Mouse (Mus musculus) left cerebral cortex, adult 9 months (tissue): ENCODE results near the gene Plek.

Experiments used
- DNase-seq, 2 experiments: peaks; one replicate each; pipeline ENCODE4 v3.0.0; 2022; ENCODE audit warnings: low spot score in 2 of 2

The Plek gene

DNA sequence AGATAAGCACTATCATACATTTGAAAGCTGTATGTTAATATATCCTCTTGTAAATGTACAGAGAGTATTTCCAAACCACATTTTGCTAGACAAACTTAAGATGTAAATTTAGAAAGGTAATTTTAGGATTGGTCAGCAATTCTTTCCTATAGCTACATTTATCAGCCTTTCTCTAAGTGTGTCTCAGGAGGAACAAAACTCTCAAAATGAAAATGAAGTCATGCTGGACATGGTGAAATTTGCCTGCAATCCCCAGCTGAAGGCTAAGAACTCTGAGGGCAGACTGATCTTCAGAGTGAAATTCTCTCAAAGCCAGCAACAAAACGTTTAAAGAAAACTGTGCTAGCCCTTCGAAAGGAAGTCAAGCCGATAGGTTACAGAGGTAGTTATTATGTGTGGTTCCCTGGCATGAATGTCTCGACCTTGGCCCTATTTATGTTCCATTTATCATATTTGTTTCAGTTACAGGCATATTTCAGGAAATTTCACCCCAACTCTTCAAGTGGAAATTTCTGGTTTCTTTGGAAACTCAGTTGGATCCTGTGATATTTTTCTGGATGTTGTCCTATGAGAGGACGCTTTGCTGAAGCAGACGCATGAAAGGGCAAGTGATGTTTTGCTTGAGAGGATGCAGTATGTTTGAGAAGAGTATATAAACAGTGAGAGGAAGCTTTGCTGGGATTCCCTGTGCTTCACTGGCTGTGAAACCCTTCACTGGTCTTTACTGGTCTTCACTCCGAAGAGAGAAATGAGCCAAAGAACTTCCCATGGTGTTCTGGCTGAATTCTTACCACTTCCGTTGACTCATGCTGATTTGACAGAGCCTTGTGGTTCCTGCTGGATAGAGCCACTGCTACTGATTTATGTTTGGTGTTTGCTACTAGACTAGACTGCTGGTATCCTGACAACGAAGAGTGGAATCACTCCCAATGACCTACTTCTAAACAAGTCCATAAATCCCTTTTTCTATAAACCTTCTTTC lies 51.5 kb downstream of the Plek start:
- DNase-seq, result no peak

GRCm38 (mm10) chr11:16999933-17000332 lies 52.2 kb downstream of the Plek start:
- DNase-seq, result no peak

DNA sequence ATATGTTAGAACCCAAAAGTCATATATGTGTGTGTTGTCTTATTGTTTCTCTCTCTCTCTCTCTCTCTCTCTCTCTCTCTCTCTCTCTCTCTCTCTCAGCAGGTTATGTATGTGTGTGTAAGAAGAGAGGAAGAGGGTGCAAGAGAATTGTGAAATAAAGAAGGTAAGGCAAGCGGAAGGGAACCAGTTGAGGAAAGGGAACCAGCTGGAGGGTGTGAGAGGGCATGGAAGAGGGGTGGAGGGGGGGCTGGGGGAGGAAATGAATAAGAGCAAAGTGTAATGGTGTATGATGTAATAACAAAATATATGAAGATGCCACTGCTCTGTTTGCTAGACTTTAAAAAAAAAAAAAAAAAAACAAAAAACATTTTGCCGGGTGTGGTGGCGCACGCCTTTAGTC lies 52.8 kb downstream of the Plek start:
- DNase-seq, result no peak

GRCm38 (mm10) chr11:16997465-16997864 lies 54.7 kb downstream of the Plek start:
- DNase-seq, result no peak

DNA sequence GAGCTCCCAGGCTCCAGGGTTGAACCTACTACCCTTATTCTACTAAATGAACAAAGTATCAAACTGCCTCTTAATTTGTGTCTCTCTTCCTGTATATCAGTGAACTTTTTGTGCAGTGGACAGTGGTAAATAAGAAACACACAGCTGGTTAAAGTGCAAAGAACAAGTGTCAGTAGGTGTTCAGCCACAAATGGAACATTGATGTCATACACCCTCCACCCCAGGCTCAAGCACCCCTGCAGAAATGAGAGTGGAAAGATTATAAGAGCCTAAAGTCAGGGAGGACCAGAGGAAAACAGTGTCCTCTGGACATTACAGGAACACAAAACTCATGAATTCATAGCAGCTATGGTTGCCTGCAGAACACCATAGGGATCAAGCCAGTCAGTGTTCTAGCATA lies 55.4 kb downstream of the Plek start:
- DNase-seq, result no peak

DNA sequence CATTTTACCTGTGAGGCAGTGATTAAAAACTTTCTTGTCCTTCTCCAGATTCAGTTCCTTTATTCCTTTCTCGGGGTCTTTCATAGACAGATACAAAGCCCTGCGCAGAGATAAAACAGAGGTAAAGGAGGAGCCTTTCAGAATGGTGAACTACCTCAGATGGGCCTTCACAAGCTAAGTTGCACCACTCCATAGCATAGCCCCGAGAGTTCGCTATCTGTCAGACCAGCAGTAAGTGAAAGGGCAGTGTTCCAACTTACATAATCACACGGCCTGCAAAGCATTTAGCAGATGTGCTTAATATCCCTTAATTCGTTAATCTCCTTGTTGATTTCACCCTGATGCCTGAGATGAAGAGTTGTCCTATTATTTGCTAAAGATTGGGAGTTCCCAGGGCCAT lies 59.3 kb downstream of the Plek start:
- no peak for DNase-seq

- no peak for DNase-seq
Observed at GRCm38 (mm10) chr11:16989885-16990284, 62.3 kb downstream of the Plek start.

- DNase-seq, result no peak
Observed at GRCm38 (mm10) chr11:16987745-16988328, 64.3 kb downstream of the Plek start.

GRCm38 (mm10) chr11:16986550-16987187 lies 65.5 kb downstream of the Plek start:
- DNase-seq, result no peak

DNA sequence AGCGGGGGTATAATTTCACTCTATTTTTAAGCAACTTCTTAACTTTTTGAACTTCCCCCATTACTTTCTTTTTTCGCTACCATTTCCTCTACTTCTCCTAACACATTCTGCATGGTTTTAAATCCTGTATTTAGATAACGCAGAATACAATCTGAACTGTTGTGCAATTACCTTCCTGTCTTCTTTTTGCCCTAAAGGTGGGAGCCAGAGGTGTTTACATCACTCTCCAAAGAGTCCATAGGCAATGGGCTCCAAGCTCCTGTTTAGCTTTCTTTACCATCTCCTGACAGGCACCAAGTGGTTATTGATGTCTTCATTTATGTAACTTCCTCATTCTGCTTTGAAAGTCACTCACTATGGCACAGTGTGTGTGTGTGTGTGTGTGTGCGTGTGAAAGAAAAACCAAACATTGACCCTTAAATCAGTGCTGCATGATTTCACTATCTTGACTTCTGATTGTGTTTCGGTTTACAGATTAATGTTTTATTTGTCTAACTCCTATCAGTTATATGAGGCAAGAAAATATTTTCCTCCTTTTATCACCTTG lies 73.9 kb downstream of the Plek start:
- no peak for DNase-seq

DNA sequence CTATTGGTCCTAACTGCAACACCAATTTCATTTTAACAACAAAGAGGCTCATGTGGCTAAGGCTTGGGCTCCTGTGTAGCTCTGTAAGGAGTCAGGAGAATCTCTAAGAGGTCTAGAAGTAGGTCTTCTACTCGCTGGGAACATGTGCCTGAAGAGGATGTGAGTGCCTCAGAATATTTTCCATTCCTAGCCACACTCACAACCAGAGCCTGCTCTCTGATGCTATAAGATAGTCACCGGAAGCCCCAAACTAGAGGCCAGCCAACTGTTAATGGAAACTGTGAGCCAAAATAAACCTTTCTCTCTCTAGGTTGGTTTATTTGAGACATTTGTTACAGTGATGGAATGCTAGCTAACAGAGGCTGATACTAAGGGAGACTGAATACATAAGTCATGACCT lies 74.6 kb downstream of the Plek start:
- DNase-seq, result no peak

- DNase-seq, result no peak
Observed at GRCm38 (mm10) chr11:16976937-16977336, 75.2 kb downstream of the Plek start.

GRCm38 (mm10) chr11:16973086-16973485 lies 79.1 kb downstream of the Plek start:
- DNase-seq, result peak in 1 of 2 experiments; percentile 20

DNA sequence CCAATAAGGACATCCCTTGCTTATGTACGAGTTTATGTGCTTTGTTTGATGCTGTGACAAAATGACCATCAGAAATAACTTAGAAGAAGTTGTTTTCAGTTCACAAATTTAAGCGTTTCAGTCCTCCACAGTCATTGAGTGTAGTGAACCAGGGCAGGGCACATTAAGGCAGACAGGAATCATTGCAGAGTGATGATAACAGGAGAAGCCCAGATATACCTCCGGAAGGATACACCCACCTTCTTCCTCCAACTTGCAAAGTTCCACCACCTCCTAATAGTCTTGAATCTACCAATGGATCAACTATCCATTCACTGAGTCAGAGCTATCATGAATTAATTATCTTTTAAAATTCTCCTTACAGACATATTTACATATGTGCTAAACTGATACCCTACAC lies 80.2 kb downstream of the Plek start:
- no peak for DNase-seq

GRCm38 (mm10) chr11:16969650-16970049 lies 82.5 kb downstream of the Plek start:
- DNase-seq, result no peak

- peak in 1 of 2 experiments; percentile 66 for DNase-seq
Observed at GRCm38 (mm10) chr11:16967806-16968205, 84.4 kb downstream of the Plek start.

GRCm38 (mm10) chr11:16958520-16958919 lies 93.7 kb downstream of the Plek start:
- no peak for DNase-seq

GRCm38 (mm10) chr11:16957030-16957429 lies 95.2 kb downstream of the Plek start:
- no peak for DNase-seq

GRCm38 (mm10) chr11:16956115-16956862 lies 95.9 kb downstream of the Plek start:
- no peak for DNase-seq

DNA sequence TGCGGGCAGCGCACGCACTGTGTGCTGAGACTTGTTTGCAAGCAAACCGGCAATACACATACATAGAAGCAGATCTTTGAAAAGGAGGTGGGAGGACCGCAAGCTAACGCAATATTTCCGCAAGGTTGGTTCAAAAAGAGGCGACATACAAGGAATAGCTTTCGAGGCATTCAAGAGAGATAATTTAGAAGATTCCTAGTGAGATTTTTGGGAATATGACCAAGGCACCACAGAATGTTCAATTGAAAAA lies 100.5 kb downstream of the Plek start:
- no peak for DNase-seq

- DNase-seq, result peak; percentile 93 to 97
Observed at GRCm38 (mm10) chr11:16950976-16951760, 101.0 kb downstream of the Plek start, which contains the start of gene Fbxo48. Gene Fbxo48, plus strand, starts transcription at chr11:16951375.
